Mouse (Mus musculus) lung, adult 2 months (tissue): Measurements from ENCODE around the gene Gm42421.

Experiments used
- CTCF ChIP-seq: fragments of 200-500 bp; IDR thresholded peaks from 2 replicates; pipeline ENCODE4 v1.5.1; 2011; ENCODE audit warnings: mild to moderate bottlenecking, low read length, control low read depth; ENCODE audit not compliant: insufficient read depth
- POLR2A ChIP-seq: fragments of 200-500 bp; IDR thresholded peaks from 2 replicates; pipeline ENCODE4 v1.6.1; 2011; ENCODE audit warnings: low read depth, mild to moderate bottlenecking, control low read depth, low read length, borderline replicate concordance; ENCODE audit errors: extremely low read depth

GRCm38 (mm10) chr5:143974931-143975630 lies 47.1 kb downstream of the Gm42421 start:
- TF ChIP-seq CTCF (peak; percentile 90), POLR2A (no peak)
